Mouse (Mus musculus): ENCODE data around the gene C8b.

DNA sequence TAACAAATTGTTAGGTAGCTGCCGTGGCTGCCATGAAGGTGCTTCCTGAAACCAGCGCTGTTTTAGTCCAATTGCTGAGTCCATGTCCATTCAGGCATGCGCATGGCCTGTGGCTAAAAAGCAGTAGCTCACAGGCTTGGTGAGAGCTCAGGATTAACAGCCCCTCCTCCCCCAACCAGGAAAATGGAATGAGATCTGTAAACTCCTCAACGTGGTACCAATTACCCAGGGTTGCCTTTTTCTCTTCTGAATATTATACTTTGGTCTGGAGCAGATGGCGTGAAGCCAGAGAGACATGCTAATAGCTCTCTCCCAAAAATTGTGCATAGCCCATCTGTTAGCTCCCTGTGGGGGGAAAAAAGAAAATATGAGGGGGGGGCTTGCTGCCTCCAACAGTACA, 41.9 kb upstream of the C8b start:
- TF ChIP-seq CTCF (IDR thresholded peaks at IDR 0.05; ENCODE audit: low read depth, low read length): no peak
- no peak for TF ChIP-seq POLR2A (IDR thresholded peaks at IDR 0.05; ENCODE audit: borderline replicate concordance, low read depth, low read length)

Data from bone marrow macrophage, adult 2 months (primary cell).